Mouse (Mus musculus): ENCODE results near the gene Tmem201.
A peak's percentile ranks its signal among the peaks of the same experiment; 100 is the strongest.
"Not testable (repeated sequence)": the region's sequence is repeated elsewhere in the genome, so short reads cannot be mapped to it uniquely, and the experiment has no call there.

The Tmem201 gene

DNA sequence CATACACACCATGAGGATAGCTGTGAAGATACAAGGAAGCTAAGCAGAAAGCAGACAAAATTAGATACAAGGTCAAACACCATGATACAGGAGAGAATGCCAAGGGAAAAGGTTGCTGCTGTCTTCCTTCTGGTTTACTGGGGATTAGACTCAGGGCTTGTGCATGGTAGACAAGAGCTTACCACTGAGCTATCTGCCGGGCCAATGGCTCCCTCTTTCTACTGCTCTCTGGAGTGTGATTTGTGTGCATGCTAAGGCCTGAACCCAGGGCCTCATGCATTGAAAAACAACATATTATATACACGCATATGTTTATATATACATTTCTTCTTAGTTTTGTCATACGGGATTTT, 11.8 kb upstream of the Tmem201 start:
- not testable (repeated sequence) for DNase-seq (ENCODE audit: extremely low read depth, low read depth, low spot score)

DNA sequence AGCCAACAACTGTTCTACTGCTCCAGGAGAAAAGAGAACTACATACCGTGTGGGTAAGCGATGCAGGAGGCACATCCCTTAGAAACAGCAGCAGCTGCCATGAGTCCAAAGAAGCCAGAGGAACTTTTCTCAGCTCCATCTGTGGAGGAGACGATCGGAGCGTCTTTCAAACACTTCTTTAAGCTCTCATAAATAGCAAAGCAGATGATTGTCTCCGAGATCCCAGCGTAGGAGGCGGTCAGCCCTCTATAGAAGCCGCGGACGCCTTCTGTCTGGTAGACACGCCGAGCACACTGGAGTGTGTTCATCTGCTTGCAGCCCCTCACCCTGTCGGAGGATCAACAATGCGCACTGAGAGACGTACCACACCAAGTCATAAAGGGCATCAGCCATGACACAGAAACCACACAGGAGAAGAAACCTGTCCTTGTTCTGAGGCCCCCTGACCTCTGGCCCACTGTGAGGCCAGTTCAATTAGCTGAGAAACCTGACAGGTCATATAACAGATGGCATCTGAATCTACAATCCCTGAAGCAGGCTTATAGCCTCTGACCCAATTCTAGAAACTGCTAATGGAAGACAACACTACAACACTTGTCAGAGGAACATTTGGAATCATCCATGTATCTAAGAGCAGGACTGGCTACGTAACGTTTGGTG, 11.3 kb upstream of the Tmem201 start:
- DNase-seq (ENCODE audit: extremely low read depth, low read depth, low spot score) = no peak

DNA sequence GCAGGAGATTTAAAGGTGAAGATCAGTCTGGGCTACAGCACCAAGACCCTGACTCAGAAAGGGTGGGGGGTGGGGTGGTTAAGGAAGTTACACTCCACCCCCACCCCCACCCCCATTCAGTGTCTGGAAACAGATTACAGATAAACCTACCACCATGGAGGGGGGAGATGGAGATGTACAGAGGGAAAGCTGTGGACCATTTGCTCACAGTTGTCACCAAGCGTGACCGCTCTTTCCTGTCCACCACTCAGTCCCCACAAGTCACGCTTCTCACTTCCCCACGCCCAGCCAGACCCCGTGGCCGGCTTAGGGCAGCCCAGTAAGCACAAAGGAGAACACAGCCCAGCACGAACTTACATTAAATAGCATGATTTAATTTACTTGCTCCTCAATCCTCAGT, 6.3 kb upstream of the Tmem201 start:
- DNase-seq (ENCODE audit: extremely low read depth, low read depth, low spot score) = no peak

DNA sequence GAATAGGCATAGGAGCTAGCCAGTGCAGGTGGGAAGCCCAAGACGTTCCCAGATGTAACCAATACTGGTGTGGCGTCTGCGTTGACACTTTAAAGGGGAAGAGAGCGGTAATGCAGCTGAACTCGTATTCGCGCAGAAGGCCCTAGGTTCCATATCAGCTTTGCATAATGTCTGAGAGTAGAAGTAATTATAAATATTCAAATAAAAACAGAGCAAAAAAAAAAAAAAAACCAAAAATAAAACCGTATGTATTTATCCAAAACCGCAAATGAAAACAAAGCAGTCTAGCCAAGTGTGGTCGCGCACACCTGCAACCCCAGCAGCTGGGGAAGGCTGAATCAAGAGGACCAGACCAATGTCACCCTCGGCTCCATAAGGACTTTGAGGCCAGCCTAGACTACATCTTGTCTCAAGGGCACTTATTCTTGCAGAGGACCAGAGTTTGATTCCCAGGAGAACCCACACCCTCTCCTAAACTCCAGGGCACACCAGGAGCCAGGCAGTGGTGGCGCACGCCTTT, 4.2 kb upstream of the Tmem201 start:
- no peak for DNase-seq (ENCODE audit: extremely low read depth, low read depth, low spot score)

DNA sequence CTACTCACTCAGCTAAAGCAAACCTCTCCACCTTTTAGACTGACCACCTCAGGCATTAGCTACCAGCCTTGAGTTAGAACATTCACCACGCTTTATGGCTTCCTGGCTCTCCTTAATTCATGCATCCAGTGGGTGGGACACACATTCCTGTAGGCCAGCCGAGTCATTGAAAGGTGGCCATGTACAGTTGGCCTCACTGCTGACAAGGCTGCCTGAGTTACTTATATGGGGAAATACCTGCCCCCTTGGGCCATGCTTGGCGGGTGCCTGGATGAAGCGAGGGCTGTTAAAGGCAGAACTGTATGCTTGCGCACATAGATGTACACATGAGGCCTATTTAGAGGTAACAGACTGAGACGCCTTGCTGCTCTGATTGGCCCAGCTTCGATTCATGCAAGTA, 2.5 kb upstream of the Tmem201 start:
- no peak for DNase-seq (ENCODE audit: extremely low read depth, low read depth, low spot score)

DNA sequence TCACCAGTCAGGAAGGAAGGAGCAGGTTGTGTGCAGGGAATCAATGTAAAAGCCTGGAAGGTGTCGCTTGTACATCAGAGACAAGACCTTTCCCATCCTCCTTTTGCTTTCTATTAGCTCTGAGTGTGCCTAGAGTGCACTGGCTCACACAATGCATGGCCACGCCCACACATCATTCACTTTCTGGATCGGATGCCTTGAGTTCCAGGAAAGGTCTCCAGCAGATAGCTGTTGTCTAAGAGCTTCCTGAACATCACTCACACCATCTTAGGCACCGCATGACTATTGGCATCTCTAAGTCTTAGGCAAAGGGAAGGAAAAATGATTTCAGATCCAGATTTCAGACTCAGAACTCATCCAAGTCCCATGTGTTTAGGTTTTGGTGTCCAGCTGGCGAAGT, 1.6 kb upstream of the Tmem201 start:
- DNase-seq (ENCODE audit: extremely low read depth, low read depth, low spot score) = no peak

DNA sequence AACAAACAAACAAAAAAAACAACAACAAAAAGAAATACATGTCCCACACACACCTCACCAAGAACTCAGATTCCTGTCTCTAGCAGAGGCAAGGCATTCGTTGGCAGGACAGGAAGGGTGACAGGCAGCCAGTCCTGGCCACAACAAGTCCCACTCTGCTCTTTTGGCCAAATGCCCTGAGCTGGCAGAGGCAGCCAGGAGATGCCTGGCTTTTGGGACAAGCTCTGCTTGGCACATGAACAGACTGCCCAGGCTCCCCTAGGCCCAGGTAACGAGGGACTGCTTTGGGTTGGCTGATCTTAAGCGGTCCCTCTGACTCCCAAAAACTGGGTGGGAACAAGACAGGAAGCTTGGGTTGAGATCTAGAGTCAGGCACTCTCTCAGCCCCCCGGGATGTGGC, 1.3 kb downstream of the Tmem201 start:
- DNase-seq (ENCODE audit: extremely low read depth, low read depth, low spot score) = peak; percentile 51

DNA sequence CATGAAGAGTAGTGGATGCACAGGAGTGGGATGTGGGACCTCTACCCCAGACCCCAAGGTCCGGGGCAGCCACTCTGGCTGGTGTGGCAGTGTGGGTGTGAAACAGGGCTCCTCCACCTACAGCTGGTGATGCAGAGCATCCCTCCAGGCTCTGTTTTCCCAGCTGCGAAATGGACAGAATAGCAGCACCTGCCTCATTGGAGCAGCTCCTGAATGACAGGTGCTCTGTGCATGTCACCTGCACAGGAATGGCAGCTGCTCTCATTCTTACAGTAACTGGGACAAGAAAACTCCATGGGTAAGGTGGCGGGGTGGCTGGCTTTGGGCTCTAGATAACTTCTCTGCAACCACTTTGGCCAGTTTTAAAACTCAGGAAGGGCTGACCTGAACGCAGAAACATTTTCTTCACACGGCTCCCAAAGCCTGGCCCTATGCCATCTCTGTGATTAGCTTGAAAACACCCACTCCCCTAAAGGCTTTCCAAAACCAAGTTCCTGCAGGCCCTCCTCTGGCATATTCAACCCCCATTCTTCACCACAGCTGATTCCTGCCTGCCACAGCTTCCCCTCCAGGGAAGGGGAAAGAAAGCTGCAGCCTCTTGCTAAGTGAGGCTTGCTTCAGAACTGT, 2.1 kb downstream of the Tmem201 start:
- no peak for DNase-seq (ENCODE audit: extremely low read depth, low read depth, low spot score)

DNA sequence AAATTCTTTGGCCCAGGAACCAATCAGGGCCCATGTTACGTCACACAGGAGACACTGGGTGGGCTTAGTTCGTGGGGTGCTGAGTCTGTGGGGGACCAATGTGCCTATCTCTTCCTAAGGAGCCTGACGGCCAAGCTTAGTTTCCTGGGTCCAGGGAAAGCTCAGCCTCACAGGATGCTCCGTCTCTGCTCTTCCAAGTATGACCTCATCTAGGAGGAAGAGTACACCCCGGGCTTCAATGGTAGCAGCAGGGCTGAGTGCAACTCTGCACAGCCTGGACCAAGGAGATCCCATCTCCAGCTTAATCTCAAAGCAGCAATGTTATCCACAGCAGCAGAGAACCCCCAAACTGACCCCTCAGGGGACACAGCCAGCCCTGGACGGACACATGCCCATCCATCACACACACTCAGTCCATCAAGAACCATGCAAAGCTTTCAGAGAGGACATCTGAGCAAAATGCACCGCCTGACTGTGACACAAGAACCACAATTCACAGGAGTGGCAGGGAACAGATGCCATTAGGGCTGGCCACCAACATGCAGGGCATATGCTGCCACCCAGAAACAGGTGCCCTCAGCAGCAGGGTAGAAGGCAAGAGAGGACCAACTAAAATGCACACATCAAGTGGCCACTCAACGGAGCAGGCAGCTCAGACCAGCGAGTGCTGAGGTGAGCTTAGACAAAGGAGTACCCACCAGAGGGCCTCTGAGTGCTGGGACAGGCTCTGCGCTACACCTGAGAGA, 2.9 kb downstream of the Tmem201 start:
- DNase-seq (ENCODE audit: extremely low read depth, low read depth, low spot score) = no peak

DNA sequence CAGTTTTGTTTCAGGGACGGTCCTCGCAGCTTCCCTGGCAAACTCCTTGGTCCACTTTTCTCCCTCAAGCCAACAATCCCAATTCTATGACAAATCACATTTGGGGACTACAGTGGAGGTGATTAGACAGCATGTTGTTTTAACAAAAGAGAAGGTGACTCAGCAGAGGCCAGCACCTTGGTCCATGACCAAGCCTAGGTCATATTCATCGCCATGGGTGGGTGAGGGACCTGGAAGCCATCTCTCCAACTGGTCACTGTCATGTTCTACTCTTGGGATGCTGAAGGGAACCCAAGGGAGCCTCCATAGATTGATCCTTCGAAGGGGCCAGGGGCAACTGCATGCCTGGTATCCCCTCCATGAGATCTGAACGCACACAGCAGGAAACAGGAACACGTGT, 3.6 kb downstream of the Tmem201 start:
- DNase-seq (ENCODE audit: extremely low read depth, low read depth, low spot score) = no peak

DNA sequence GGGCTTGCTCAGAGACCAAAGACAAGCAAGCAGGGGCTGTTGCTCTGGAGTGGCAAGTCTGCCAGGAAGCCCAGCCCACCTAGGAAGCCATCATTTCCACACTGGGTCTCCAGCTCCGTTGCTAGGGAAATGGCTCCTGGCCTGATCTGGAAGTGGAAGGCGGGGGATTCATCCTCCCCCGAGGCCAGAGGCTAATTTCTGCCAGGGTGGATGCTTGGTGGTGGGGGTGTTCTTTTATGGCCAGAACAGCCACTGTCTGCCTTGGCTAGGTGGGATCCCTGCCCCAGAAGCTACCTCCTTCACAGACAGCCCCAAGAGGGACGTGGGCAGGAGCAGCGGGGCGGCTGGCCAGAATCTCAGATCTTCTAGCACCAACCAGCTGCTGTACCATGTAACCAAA, 4.1 kb downstream of the Tmem201 start:
- no peak for DNase-seq (ENCODE audit: extremely low read depth, low read depth, low spot score)

DNA sequence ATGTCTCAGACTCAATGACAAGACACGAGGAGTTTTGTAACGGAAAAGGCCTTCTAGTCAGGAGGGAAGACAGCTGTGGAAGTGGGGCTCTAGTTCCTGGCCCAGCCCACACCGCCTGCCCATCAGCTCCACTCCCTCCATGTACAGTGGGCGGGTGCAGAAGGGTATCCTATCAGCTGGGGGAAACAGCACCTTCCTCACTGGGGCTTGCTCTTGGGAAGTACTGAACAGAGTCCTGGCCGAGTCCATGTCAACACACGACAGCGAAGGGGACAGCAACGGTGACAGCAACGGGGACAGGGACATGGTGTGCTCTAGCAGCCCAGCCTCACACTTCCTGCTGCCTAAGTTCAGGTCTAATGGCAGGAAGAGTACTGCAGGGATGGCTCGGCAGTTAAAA, 5.0 kb downstream of the Tmem201 start:
- no peak for DNase-seq (ENCODE audit: extremely low read depth, low read depth, low spot score)

DNA sequence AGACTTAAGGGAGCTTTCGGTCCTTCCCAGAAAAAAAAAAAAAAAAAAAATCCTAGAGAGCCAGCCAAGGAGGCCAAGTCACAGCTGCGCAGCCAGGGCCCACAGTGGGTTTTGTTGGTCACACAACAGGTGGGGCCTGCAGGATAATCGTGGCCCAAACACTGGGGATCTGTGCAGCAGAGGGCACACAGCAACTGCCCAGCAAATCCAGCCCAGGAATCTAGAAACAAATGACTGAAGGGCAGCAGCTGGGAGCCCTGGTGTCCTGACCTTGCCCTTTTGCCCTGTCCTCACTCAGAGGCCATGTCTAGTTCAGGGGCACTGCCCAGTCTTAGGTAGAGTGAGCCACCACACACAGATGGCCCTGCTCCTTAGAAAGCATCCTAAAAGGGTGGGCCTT, 5.5 kb downstream of the Tmem201 start:
- no peak for DNase-seq (ENCODE audit: extremely low read depth, low read depth, low spot score)

DNA sequence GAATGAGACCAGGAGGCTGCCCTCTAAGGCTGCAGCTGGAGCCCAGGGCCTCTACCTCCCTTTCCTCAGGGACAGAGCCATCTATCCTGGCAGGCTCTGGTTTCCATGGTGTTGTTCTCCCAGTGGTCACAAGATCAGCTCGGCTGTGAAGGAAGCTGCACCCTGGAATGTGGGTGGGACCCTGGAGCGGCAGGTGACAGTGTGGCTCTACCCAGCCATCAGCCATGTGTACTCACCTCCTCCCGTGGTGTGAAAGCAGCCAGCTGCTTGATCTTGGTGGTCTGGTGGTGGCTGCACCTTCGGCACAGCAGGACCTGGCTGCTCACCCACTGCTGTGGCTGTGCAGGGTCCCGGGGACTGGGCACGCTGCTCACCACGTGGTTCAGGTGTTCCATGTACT, 7.0 kb downstream of the Tmem201 start:
- DNase-seq (ENCODE audit: extremely low read depth, low read depth, low spot score) = no peak

DNA sequence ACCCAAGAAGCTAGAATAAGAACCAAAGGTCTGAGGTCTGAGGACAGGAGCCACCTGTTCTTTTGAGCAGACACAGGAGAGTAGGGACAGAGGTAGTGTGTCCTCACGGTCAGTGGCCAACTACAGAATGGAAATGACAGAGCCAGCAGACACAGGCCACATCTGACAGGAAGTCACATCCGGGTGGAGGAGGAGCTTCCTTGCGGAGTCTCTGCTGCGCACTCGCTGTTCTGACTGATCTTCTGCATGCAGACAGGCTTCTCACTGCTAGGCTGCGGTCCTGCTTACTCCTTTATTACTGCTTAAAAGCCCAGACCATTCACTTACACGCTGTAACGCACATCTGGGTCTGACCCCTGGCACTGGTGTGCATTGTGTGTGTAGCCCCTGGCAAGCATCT, 9.0 kb downstream of the Tmem201 start:
- no peak for DNase-seq (ENCODE audit: extremely low read depth, low read depth, low spot score)

DNA sequence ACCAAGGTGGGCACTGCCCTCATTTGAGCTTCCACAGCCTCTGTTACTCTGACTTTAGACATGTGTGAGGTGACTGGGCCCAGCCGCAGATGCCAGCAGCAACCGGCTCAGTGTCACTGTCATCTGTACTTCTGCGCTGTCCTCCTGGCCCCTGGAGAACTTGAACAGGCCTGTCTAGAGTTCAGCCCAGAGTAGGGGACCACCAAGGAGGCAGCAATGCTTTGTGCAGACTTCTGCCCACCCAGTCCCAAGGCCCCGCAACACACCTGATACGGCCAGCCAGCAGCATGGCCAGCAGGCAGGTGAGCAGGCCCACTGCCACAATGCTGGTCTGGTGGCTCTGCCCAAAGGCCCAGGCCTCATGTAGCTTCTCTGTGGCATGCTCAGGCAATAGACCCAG, 10.2 kb downstream of the Tmem201 start:
- no peak for DNase-seq (ENCODE audit: extremely low read depth, low read depth, low spot score)

DNA sequence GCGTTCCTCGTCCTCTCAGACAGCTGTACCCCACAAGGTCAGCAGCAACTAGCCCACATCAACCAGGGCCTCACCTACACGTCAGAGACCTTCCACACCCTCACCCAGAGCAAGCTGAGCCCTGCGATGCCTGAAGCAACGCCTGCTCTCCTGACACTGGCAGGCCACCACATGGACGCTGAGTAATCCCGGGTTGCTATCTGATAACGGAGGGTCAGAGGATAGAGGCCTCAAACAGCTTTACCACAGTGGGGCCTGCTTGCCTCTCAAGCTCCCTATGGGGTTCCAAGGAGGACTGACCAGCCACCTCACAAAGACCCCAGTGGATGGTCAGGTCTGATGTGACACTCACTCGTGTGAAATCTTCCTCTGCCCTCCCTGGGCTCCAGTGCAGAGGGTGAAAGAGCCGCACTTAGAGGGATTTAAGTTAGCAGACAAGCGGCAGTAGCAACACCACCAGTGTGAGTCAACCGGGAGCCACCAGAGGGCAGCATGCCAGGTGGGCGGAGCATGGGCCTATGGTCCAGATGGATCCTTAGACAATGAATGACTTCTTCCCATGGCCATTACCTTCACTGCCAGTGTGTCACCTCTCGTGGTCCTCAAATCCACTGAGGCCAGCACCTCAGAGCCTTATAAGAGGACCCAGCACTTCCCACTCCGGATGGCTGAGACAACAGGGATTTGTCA, 12.0 kb downstream of the Tmem201 start:
- DNase-seq (ENCODE audit: extremely low read depth, low read depth, low spot score) = no peak

DNA sequence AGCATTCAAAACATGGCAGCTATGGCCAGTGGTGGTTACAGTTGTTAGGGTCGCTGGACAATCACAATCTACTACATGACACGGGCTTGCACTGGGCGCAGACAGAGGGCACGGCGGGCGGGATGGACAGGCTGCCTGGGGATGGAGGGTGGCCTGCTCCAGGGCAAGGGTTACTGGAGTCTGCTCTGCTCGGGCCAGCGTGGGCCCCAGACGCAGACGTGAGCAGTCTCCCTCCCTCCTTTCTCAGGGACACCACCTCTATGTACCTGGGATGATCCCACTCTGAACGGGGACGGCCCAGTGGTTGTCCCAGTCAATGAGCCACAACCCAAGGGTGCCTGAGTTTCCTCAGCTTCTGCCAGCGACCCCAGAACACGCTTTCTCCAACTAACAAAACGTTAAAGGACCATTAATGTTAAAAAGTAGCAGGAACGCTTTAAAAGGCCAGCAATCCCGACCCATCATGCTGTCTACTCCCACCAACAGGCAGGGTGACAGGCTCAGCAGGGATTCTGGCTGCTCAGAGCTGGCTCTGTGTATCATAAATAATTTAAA, 12.9 kb downstream of the Tmem201 start:
- no peak for DNase-seq (ENCODE audit: extremely low read depth, low read depth, low spot score)

DNA sequence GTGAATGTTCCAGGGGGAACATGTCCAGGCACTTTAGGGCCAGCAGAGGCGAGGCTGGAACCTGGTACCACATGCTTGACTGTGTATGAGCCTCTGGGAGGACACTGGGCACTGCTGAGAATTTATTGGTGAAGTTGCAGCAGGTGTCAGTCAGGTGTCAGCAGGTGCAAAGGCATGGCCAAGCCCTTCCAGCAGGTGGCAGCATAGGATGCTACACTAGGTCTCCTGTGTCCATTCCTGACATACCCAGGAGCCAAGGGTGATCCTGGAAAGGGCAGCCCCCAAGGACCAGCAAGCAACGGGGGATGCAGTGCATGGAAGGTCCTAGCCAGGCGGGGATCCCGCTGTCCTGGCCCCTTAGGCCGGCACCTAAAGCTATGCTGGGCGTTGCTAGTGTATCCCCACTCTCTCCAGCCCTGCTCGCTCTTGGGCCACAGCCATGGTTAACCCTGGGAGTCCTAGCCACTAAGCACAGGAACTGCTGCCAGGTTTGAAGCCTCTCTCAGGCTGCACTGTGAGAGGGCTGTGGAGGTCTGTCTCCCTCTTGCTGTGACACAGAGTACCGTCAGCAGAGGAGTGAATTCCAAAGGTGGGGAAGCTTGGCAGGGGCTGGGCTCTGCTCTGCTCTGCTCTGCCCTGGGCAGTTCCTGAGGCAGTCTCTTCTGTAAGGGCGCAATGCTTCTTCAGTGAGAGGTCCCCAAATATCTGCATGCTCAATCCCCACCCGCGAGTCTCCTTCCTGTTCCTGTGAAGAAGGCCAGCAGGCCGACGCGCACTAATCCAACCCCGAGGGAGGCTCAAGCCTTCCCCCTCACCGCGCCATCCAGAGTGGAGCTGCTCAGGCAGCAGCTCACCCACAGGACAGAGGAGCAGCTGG, 13.8 kb downstream of the Tmem201 start:
- DNase-seq (ENCODE audit: extremely low read depth, low read depth, low spot score) = no peak

DNA sequence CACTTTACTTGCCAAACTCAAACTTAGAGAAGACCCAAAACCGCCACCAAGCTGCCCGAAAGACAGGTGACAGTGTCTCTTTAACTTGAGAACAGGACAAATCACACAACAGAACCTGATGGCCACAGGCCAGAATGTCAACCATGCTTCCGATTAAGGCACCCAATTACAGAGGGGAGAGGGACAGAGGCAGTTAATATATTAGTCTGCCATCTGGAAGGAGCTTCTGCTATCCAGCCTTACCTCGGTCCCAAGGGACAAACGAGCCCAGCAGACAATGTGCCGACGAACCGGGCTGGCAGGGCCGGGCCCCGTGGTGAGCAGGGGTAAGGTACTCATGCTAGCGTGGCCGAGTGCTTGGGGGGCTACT, 14.8 kb downstream of the Tmem201 start:
- no peak for DNase-seq (ENCODE audit: extremely low read depth, low read depth, low spot score)
